Mouse (Mus musculus) urinary bladder, postnatal 36 days (tissue): ENCODE results near the gene Crat.
"Not testable (repeated sequence)": the region's sequence is repeated elsewhere in the genome, so short reads cannot be mapped to it uniquely, and the experiment has no call there.

ENCODE experiments used
- DNase-seq, 2 experiments: peaks; one replicate each; pipeline ENCODE4 v3.0.0; 2022; ENCODE audit warnings: low spot score in 2 of 2, mixed read lengths in 1 of 2

Gene Crat

DNA sequence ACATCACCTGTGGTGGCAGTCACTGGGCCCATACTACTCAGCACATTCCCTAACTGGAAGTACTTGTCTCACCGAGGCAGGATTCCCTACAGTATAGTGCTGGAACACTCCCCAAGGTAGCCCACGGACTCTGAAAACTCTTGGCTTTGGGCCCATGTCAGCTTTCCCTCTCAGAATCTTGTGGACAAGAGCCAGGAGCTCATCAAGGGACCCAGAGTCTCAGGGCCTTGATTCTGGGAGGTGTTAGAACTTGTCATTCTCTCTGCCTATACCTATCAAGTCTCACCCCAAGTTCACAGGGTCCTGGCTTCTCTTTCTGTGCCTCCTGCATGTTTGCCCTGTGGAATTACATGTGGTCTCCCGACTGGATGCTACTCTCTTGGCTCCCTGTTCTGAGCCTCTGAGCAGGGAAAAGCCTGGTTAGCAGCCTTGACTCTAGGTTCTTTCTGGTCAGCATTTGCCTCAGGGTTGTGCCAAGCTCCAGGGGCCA is 24.6 kb upstream of the Crat start:
- DNase-seq = no peak

DNA sequence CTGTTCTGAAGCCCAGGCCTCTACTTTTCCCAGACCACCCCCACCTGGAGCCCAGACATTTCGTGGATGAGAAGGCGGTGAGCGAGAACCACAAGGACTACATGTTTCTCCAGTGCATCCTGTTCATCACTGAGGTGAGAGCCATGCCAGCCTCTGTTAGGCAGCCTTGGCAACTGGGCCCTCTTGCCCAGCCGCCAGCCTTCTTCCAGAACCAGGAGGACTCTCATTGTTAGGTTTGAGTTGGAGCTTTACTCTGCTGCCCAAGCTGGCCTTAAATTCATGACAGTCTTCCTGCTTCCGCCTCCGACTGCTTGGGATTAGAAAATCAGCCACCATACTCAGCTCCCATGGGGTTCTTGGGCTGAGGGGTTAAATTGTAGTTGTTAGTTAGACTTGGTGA is 24.0 kb upstream of the Crat start:
- DNase-seq = no peak

DNA sequence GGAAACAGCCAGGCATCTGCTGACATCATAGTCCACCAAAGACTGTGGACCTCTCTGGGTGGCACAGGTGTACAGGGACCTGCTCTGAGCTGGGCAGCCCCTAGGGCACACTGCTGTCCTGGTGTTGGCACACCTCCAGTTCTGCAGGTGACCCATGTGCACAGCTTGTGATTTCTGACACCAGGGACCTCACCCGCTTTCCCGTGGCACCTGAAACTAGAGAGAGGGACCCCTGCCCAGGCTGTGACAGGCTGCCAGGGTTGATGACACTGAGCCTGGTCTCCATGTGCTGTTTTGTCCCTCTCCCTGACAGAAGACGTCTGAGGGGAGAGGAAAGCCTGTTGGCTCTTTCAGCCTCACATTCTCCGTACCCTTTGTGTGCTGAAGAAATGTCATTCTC is 22.2 kb upstream of the Crat start:
- no peak for DNase-seq

DNA sequence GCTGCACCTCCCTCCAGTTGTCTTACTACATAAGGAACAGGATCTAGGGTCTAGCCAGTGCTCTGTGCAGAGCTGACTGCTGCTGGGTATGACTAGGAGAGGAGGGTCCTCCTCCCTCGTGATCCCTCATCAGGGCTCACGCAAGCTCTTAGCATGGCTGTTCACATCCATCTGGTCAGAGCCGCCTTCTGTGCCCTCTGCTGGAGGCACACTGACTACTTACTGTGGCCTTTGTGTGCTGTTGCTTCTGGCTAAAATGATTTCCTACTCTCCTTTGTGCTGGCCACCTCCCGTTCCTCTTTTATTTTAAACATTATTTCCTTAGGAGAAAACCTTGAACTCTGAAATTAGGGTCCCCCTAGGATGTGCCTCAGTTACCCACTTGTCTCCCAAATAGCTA is 21.2 kb upstream of the Crat start:
- no peak for DNase-seq

DNA sequence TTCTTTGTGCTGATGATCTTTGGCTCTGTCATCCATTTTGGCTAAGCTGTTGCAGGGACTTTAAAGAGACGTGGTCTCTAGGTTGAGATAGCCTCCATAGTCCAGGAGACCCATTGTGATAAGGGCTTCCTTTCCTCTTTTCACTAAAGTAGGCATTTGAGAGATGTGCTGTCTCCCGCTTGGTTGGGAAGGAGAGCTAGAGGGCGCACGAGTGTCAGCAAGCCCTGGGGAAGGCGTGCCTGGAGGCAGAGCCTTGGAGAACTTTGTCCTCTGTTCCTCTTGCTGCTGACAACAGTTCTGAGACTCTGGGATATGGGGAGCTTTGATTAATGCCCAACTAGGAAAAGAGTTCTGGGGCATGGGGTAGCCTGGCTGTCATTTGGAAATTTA is 20.5 kb upstream of the Crat start:
- DNase-seq = peak in 1 of 2 experiments; percentile 73

DNA sequence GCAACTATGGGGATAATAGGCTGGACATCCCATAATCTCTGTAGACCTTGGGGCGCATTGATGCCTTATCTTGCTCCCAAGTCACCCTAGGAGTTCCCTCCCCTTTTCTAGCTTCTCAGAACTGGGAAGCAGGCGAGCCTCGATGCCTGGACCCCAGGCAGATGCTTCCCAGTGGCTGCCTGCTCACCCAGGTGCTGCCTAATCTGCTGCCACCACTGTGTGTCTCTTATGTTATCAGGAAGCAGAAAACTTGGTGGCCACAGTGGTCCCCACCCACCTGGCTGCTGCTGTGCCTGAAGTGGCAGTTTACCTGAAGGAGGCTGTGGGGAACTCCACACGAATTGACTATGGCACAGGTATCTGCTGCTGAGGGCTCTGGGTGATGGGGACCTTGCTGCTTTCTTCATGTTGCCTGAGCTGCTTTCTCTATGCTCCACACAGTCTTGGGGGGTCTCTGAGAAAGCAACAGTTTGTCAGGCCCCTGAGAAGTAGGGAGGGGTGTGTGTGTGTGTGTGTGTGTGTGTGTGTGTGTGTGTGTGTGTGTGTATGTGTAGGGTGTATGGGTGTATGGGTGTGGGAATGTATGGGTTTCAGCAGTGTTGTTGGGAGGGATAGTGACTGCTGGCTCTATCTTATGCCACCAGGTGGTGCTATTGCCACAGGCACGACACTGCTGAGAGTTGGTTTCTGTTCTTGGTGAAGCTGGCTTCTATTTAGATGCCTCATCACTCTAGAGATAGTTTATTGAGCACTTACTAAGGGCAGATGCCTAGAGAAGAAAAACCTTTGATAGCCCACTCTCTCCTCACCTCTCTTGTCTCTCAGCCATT is 19.9 kb upstream of the Crat start:
- peak; percentile 56 to 67 for DNase-seq

DNA sequence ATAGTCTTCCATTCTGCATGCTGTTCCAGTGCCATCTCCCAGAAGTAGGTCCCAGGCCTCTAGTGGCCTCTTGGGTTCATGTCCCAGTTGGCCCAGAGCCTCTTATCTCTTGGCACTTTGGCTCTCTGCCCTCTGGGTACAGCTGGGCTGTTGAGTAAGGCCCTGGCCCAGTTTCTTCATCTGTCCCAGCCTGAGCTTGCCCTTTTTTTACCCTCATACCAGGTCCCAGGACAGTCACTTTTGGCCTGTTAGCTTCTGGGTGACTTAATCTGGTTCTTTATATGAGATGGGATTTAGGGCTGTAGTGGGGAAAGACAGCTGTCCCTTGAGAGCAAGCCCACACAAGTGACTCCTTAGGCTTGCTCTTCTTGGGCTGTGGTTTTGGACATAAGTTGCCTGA is 13.5 kb upstream of the Crat start:
- DNase-seq = peak in 1 of 2 experiments; percentile 75

DNA sequence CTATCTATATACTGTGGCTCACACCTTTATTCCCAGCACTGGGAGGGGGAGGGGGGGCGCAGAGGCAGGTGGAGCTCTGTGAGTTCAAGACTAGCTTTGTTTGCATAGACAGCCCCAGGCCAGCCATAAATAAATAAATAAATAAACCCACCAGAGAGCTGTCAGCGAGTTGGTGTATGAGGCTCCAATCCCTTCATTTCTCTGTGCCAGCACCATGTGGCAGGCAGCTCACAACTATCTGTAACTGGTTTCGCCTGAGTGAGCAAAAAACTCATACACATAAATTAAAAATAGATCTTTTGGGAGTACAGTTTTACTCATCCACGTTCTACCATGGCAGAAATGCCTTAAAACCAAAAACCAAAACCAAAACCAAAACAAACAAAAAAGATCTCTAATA is 5.8 kb upstream of the Crat start:
- no peak for DNase-seq

DNA sequence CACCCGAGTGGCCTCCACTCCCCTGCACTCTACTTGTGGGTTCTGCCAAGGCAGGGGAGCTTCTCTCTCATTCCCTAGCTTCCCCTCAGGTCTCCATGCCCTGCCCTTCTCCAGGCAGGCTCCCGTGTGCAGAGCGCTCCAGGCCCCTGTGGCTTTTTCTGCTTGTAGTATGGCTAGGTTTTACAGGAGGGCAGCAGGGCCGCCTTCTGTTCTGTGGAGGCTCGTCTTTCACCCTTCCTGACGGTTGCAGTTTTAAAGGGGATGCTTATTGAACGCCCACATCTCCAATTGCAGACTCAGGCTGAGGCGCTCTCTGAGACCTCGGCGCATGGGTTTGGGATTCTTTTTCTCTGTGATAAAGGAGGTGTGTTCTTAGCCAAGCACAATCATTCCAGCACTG is 3.5 kb upstream of the Crat start:
- no peak for DNase-seq

DNA sequence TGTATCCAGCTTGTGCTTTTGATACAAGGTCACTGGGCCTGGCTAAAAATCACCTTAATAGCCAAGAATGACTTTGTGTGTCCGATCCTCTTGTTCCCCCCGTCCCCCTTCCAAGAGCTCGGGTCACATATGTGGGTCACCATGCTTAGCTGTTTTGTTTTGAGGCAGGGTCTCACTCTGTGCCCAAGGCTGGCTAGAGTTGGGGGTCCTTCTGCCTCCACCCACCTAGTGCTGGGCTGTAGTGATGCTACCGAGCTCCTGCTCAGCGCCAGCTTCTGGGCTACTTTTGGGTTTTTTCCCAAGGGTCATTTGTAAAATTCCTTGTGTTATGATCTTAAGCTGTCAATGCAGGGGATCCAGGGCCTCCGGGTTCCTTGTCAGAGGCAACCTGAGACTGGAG is 2.6 kb upstream of the Crat start:
- no peak for DNase-seq

DNA sequence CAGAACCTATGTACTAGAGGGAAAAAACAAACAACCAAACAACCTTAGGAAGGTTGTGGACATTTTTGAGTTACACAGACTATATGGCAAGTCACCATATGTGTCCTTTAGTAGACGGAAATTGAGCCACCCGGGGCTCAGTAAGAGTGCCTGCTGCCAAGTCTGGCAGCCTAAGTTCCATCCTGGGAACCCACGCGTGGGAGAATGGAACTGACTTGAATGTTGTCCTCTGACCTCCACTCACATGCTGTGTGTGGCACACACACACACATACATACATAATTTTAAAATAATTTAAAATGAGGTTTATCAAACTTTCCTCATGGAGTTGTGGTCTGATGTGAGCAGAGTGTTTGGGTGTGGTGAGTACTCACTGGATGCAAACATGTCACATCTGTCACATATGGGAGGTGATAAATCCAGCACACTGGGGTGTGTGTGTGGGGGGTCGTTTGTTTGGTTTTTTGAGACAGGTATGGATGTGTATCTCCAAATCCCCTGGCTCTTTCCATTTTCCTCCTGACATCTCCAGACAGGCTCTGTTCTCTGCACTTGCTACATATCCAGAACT is 2.1 kb upstream of the Crat start:
- no peak for DNase-seq

DNA sequence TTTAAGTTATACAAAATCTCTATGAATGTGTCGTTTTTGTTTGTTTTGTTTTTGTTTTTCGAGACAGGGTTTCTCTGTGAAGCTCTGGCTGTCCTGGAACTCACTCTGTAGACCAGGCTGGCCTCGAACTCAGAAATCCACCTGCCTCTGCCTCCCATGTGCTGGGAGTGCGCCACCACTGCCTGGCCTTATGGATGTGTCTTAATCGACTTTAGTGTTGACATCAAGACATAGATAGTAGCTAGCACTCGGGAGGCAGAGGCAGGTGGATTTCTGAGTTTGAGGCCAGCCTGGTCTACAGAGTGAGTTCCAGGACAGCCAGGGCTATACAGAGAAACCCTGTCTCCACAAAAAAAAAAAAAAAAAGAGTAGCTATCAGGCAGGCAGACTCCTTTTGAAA is 1.5 kb upstream of the Crat start:
- not testable (repeated sequence) for DNase-seq

DNA sequence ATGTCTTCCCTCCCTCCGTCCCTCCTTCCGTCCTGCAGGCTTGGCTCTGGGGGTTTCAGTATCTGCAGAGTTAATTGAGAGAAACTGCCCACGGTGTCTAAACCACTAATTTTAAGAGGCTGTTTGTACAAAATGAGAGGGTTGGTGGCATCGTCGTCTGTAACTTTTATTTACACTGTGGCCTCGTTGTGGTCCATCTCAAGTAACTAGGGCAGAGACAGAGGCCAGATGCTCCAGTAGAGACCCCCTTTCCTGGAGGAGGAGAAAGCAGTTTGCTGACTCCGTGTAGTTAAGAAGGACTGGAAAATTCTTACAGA is 994 bp upstream of the Crat start:
- no peak for DNase-seq

DNA sequence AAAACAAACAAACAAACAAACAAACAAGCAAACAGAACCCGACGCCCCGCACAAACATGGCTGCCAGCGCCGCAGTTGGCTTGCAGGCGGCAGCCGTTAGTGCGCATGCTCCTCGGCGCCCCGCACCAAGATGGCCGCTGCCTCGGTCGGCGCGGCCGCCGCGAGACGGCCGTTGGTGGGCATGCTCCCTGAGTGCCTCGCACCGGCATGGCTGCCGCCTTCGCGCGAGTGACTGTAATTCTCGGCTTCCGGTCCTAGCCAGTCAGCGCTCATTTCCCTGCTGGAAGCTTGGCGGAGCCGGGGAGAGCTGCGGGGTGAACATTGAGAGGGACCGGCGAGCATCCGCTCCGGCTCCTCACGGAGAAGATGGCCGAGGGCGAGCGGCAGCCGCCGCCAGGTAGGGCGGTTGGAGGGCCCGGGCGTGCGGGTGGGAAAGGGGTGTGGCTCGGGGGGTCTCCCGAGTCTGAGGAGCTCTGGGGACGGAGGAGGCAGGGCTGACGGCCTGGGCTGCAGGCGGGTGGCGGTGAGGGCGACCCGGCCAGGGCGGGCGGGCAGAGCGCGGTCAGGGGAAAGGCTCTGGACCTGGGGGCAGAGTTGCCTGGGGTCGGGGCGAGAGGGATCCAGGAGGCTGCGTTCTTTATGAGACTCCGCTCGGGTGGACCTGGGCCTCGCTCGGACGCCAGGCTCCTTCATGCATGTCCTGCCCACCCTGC is 479 bp upstream of the Crat start, which contains the start of gene Ptpa:
Gene Ptpa, plus strand, starts transcription at position 104 of the 713 bp plus-strand sequence.
- DNase-seq = peak; percentile 87 to 91

DNA sequence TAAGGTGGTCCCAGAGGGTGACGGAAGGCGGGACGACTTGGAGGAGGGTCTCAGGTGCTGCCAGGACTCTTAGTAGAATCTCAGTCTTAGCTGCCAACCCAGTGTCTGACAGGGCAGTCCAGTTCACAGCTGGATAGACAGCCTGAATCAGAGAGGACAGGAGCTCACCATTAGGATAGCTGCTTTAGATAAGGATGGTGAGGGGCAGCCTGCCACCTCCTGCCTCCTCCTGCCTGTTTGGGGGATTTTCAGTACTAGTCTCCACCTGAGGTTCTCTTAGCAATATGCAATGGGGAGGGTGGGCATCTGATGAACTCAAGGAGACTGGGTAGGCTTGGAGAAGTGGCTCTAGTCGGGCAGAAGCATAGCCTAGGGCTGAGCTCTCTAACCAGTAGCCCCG is 932 bp downstream of the Crat start:
- DNase-seq = no peak

DNA sequence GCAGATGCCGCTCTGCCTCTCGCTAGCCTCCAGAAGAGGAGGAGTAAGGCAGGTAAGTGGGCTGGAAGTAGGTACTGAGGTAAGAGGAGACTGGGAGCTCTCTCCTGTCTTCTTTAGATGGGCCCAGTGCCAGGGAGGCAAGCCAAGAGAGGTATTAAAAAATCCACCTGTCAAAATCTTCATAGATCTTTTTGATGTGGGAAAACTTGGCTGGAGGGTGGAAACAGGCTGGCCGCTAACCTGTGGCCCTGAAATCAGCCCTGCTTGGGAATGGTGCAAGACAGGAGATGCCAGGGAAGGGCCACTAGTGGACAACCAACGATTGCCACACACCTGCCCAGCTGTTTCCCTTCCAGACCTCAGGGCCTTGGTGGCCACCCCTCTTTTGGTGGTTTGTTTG is 1.5 kb downstream of the Crat start:
- no peak for DNase-seq

DNA sequence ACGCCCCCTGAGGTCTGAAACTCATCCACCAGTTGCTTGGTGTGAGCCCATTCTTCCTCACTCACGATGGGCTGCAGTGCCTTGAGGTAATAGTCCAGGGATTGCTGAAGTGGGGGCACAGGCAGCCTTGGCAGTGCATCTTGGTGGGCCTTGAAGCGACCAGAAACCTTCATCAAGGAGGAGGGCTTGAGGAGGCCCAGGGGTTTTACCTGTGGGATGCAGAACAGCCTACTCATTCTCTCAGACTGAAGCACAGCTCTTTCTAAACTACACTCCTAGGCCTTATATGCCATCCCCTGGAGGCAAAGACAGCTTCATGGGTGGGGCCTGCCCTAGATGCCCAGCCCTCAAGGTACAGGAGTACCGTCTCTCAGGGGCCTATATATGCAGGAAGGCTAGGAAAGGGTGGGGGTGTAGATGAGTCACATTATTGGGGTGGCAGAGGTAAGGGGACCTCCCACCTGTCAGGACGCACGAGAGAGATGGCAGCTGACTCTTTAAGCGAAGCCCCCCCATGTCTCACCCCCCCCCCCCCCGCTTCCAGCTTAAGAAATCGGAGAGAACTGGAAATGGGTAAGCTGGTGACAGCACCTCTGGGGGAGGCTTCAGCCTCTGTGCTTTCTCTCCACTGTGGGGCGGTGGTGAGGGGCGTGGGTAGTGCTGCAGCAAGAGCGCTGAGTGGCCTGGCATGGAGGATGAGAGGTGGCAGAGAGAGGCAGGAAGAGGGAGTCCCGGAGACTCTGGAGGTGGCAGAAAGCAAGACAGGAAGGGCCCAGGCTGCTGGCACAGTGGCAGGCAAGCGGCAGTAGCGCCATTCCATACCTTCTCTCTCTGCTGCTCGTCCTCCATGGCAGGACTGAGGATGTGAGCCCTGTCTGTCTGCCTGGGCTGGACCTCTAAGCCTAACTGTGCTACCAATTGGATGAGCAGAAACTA is 2.3 kb downstream of the Crat start:
- DNase-seq = no peak

DNA sequence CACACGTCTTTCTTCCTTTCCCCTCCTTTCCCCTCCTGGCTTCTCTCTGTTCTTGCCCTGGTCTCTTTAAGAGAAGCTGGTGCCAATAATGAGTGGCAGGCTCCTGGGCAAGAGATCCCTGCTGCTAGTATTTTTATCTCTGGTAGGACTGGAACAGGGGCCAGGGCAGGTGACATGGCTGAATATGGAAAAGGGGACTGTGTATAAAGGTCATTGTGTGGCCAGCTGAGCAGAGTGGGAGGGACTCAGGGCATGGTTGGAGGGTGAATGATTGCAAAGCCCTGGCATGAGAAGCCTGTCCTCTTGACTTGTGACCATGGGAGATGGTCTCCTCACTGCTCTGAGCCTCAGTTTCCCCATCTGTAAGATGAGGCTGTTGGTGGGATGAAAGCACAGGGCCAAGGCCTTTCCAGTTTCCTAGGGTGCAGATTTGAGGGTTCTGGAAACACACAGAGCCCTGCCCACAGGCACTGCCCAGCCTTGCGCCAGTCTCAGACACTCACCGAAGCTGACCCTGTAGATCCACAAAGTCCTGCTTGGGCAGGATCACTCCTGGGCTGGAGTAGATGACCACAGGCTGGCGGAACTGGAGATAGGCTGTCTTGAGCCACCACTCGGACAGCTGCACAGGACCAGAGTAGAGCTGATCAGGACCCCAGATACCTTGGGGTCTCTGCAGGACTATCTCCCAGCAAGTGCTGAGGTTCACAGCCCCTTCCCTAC is 6.0 kb downstream of the Crat start:
- DNase-seq = no peak

DNA sequence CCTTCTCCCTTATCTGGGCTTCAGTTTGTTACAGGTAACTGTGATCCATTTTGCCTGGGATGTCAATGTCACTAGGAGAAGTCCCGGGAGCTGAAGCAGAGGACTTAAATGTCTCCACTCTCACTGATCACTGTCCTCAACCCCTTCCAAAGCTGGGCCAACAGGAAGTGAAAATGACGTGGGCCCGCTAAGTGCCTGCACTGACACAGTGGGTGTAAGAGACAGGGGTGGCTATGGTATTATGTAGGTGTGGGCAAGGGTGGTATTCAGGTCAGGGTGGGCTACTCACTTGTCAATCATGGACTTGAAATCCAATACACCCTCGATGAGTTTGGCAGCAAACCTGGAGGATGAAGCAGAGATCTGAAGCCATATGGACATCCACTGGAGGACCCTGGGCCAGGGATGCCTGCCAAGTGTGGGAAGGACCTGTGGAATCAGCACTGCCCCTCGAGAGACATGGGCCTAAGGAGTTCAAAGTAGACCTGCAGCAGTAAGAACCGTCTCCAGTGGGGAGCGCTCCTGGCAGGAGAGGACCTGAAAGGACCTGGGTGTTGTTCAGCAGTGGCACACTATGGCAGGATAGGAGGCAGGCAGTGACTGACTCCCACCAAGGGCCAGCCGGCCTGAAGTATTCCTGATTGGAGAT is 7.0 kb downstream of the Crat start:
- DNase-seq = no peak

DNA sequence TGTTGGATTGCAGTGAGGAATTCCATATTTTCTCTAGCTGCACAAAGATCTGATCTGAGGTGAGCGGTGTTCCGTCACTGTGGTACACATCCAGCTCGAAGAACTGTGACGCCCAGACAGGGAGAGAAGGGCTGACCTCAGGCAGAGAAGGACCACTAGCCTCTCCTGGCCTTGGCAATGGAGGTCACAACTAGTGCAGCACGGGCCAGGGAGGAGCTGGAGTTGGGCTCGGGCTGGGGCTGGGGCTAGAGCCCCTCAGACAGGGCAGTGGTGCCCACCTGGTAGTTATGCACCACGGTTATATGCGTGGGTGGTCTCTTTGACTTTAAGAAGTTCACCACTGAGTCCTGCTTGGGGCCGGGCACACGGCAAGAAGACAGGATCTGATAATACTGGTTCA is 7.8 kb downstream of the Crat start:
- no peak for DNase-seq

DNA sequence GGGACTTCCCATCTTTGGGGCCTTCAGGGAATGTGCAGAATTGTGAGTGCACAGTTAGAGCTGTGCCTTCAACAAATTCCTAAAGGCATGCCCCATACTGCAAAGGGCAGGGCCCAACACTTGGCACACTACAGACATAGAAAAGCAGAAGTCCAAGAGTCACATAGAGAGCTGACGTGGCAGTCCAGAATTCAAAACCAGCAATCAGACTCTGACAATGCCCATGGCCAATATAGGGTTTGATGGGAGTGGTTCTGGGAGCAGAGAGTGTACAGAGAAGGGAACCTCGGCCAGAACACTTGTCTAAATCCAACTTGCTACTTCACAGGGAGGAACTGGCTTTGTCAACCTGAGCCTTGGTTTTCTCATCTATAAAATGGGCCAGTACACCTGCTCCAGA is 8.4 kb downstream of the Crat start:
- no peak for DNase-seq
